Mouse (Mus musculus) CH12.LX (cell line): Measurements from ENCODE around the gene Gm49368. TPM values are rescaled to one million over a fixed set of nuclear protein-coding genes. Genes with fewer than 3 reads are reported as not detected.
"Not testable (repeated sequence)": the region's sequence is repeated elsewhere in the genome, so short reads cannot be mapped to it uniquely, and the experiment has no call there.

Experiments used
- DNase-seq: peaks from one replicate; pipeline ENCODE4 v3.0.0-alpha.2; 2013; ENCODE audit errors: extremely low read depth
- H3K27ac ChIP-seq: 2 replicates; pipeline ENCODE4 v1.5.1; 2012; ENCODE audit warnings: low read depth, mild to moderate bottlenecking, control low read depth, moderate library complexity; ENCODE audit not compliant: insufficient read depth
- H3K27me3 ChIP-seq: replicated peaks from 2 replicates; pipeline ENCODE3; 2012; ENCODE audit warnings: inconsistent platforms
- H3K36me3 ChIP-seq, 2 experiments: replicated peaks in 1 of 2; 2 replicates each; pipeline versions ENCODE3 to v1.6.1; 2012; ENCODE audit warnings: inconsistent platforms in 1 of 2, low read length in 1 of 2, mild to moderate bottlenecking in 1 of 2, mixed read lengths in 1 of 2, moderate library complexity in 1 of 2; ENCODE audit not compliant: control insufficient read depth in 1 of 2, insufficient read depth in 1 of 2
- H3K4me1 ChIP-seq, 2 experiments: 2 replicates each; pipeline ENCODE4 v1.6.1; 2012; ENCODE audit warnings: inconsistent platforms in 1 of 2, moderate library complexity in 1 of 2; ENCODE audit not compliant: insufficient read depth in 2 of 2, control insufficient read depth in 1 of 2
- H3K4me2 ChIP-seq: 2 replicates; pipeline ENCODE4 v1.6.1; 2012; ENCODE audit warnings: low read depth, mild to moderate bottlenecking, control low read depth; ENCODE audit not compliant: poor library complexity, insufficient read depth, severe bottlenecking
- H3K4me3 ChIP-seq, 3 experiments: fragments of 150-350 bp in 1 of 3; sonication (generic) in 1 of 3; replicated peaks in 1 of 3; 2 replicates each; pipeline versions ENCODE3 to v1.5.1; 2011 to 2012; ENCODE audit warnings: low read depth in 2 of 3, low read length in 2 of 3, mild to moderate bottlenecking in 2 of 3, moderate library complexity in 2 of 3, control low read depth in 1 of 3, improper control_type of control experiment in 1 of 3, inconsistent platforms in 1 of 3, mixed read lengths in 1 of 3; ENCODE audit not compliant: poor library complexity in 1 of 3
- H3K79me2 ChIP-seq: replicated peaks from 2 replicates; pipeline ENCODE4 v1.6.1; 2012; ENCODE audit warnings: mild to moderate bottlenecking, moderate library complexity; ENCODE audit not compliant: control insufficient read depth, poor library complexity, insufficient read depth, severe bottlenecking; ENCODE audit errors: extremely low read depth
- H3K9ac ChIP-seq: 2 replicates; pipeline ENCODE4 v1.6.1; 2012; ENCODE audit warnings: low read depth, mild to moderate bottlenecking, control low read depth, moderate library complexity; ENCODE audit not compliant: insufficient read depth
- H3K9me3 ChIP-seq: replicated peaks from 2 replicates; pipeline ENCODE3; 2012; ENCODE audit warnings: low read length, inconsistent platforms, mixed read lengths
- CHD2 ChIP-seq: IDR thresholded peaks from 2 replicates; pipeline ENCODE4 v1.6.1; 2011; ENCODE audit warnings: low read length, improper control_type of control experiment
- CTCF ChIP-seq, 2 experiments: IDR thresholded peaks in 1 of 2; conservative IDR thresholded peaks in 1 of 2; 2 replicates each; pipeline ENCODE4 v1.5.1; 2011 to 2012; ENCODE audit warnings: low read depth in 2 of 2, low read length in 2 of 2, improper control_type of control experiment in 1 of 2, inconsistent platforms in 1 of 2, mild to moderate bottlenecking in 1 of 2, moderate library complexity in 1 of 2
- EP300 ChIP-seq: IDR thresholded peaks from 2 replicates; pipeline ENCODE4 v1.6.1; 2011; ENCODE audit warnings: low read length, improper control_type of control experiment
- ETS1 ChIP-seq: conservative IDR thresholded peaks from 2 replicates; pipeline ENCODE4 v1.6.1; 2012; ENCODE audit warnings: low read depth, mild to moderate bottlenecking, inconsistent platforms, low read length, improper control_type of control experiment, moderate library complexity
- IRF4 ChIP-seq: IDR thresholded peaks from 2 replicates; pipeline ENCODE4 v1.6.1; 2014; ENCODE audit warnings: low read depth, mild to moderate bottlenecking, inconsistent platforms, low read length, improper control_type of control experiment
- JUND ChIP-seq: conservative IDR thresholded peaks from 2 replicates; pipeline ENCODE4 v1.6.1; 2011; ENCODE audit warnings: low read depth, low read length, improper control_type of control experiment
- MAX ChIP-seq: IDR thresholded peaks from 2 replicates; pipeline ENCODE4 v1.6.1; 2011; ENCODE audit warnings: low read length, improper control_type of control experiment
- MEF2A ChIP-seq: IDR thresholded peaks from 2 replicates; pipeline ENCODE4 v1.6.1; 2014; ENCODE audit warnings: low read depth, mild to moderate bottlenecking, inconsistent platforms, low read length, improper control_type of control experiment, borderline replicate concordance
- MYC ChIP-seq: IDR thresholded peaks from 2 replicates; pipeline ENCODE4 v1.6.1; 2011; ENCODE audit warnings: low read depth, mild to moderate bottlenecking, improper control_type of control experiment, low read length
- NELFE ChIP-seq: IDR thresholded peaks from 2 replicates; pipeline ENCODE4 v1.6.1; 2011; ENCODE audit warnings: low read depth, low read length, improper control_type of control experiment
- NRF1 ChIP-seq: IDR thresholded peaks from 2 replicates; pipeline ENCODE4 v1.6.1; 2014; ENCODE audit warnings: low read depth, mild to moderate bottlenecking, inconsistent platforms, low read length, improper control_type of control experiment, moderate library complexity
- PAX5 ChIP-seq: IDR thresholded peaks from 2 replicates; pipeline ENCODE4 v1.6.1; 2012; ENCODE audit warnings: low read length, inconsistent platforms, mixed read lengths
- POLR2AphosphoS2 ChIP-seq: IDR thresholded peaks from 2 replicates; pipeline ENCODE4 v1.6.1; 2011; ENCODE audit warnings: low read depth, low read length, improper control_type of control experiment
- SIN3A ChIP-seq: IDR thresholded peaks from 2 replicates; pipeline ENCODE4 v1.6.1; 2012; ENCODE audit warnings: low read length, improper control_type of control experiment, inconsistent platforms
- UBTF ChIP-seq: IDR thresholded peaks from 2 replicates; pipeline ENCODE4 v1.6.1; 2012; ENCODE audit warnings: low read depth, mild to moderate bottlenecking, inconsistent platforms, low read length, improper control_type of control experiment, moderate library complexity
- USF1 ChIP-seq: IDR thresholded peaks from 2 replicates; pipeline ENCODE4 v1.6.1; 2014; ENCODE audit warnings: low read depth, mild to moderate bottlenecking, inconsistent platforms, low read length, improper control_type of control experiment
- USF2 ChIP-seq: conservative IDR thresholded peaks from 2 replicates; pipeline ENCODE4 v1.6.1; 2011; ENCODE audit warnings: low read depth, low read length, improper control_type of control experiment
- ZKSCAN1 ChIP-seq: IDR thresholded peaks from 2 replicates; pipeline ENCODE4 v1.6.1; 2012; ENCODE audit warnings: low read depth, inconsistent platforms, low read length, improper control_type of control experiment, borderline replicate concordance
- ZNF384 ChIP-seq: IDR thresholded peaks from 2 replicates; pipeline ENCODE4 v1.6.1; 2012; ENCODE audit warnings: low read depth, low read length, improper control_type of control experiment, inconsistent platforms
- dilution Hi-C: fragments of 300-500 bp; cut with MboI; formaldehyde crosslinking; loops from 2 replicates; pipeline ENCODE4 v1.14.3; 2020; ENCODE audit warnings: low sequenced_read_pairs; ENCODE audit not compliant: extremely low pct_unique_long_range_greater_than_20kb, extremely low pct_ligation_motif_present
- in situ Hi-C: fragments of 300-500 bp; cut with MboI; formaldehyde crosslinking; loops from 3 replicates; pipeline ENCODE4 v1.14.3; 2019; ENCODE audit warnings: low sequenced_read_pairs, low pct_ligation_motif_present, low pct_unique_long_range_greater_than_20kb, mixed read lengths
- polyA plus RNA-seq: library from polyadenylated mRNA; unstranded; fragments of >175 nt; gene quantifications from 2 replicates; pipeline ENCODE4 v1.2.1, GENCODE M21; 2012; ENCODE audit warnings: low read depth; ENCODE audit not compliant: insufficient read length
- total RNA-seq, 2 experiments: library from RNA; depleted of rRNA; stranded (reverse); fragments of 300-350 nt in 1 of 2; fragments of >200 nt in 1 of 2; gene quantifications; 2 replicates each; pipeline ENCODE4 v1.2.3; 2012 to 2014

Gene Gm49368
- total and polyA plus RNA-seq, 3 experiments = not detected

DNA sequence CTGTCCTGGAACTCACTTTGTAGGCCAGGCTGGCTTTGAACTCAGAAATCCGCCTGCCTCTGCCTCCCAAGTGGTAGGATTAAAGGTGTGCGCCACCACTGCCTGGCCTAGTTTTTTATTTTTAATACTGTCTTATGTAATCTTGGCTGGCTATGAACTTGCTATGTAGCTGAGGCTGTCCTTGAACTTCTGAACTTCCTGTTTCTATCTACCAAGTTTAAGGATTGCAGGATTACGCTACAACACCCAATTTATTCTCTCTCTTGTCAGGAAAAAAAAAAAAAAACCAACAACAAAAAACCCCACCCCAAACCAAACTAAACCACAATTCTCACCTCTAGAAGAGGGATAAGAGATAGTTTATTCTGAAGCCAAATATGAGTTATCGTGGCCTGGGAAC lies 28.9 kb upstream of the Gm49368 start:
- in situ Hi-C loops (no loop called here), dilution Hi-C loops (no loop called here)
- H3K36me3 ChIP-seq = no peaks in the 10 kb centered on the region
- H3K79me2 ChIP-seq = no peaks in the 10 kb centered on the region
- no peak overlapping the region for H3K4me2 ChIP-seq
- TF ChIP-seq IRF4 = no peak
- TF ChIP-seq MYC = no peak
- no peak for TF ChIP-seq NELFE
- no peak for TF ChIP-seq JUND
- TF ChIP-seq EP300 = no peak
- no peak for TF ChIP-seq ZNF384
- no peaks in the 10 kb centered on the region for H3K4me1 ChIP-seq
- no peak overlapping the region for H3K9ac ChIP-seq
- no peak for DNase-seq
- no peak overlapping the region for H3K4me3 ChIP-seq
- no peaks in the 10 kb centered on the region for H3K9me3 ChIP-seq
- no peak overlapping the region for H3K27ac ChIP-seq
- H3K27me3 ChIP-seq = peaks cover 2% of the 10 kb centered on the region

GRCm38 (mm10) chr7:128042161-128042820 lies 20.2 kb upstream of the Gm49368 start:
- H3K4me1 ChIP-seq, H3K4me3 ChIP-seq, in situ Hi-C loops, H3K4me2 ChIP-seq, DNase-seq, H3K36me3 ChIP-seq, H3K9me3 ChIP-seq, dilution Hi-C loops, H3K27ac ChIP-seq, H3K79me2 ChIP-seq, H3K9ac ChIP-seq, H3K27me3 ChIP-seq: not testable (repeated sequence)

- in situ Hi-C loops = no loop called here
- H3K4me2 ChIP-seq = no peak overlapping the region
- H3K36me3 ChIP-seq = no peaks in the 10 kb centered on the region
- no peak overlapping the region for H3K4me3 ChIP-seq
- H3K9ac ChIP-seq = no peak overlapping the region
- no peak for DNase-seq
- H3K4me1 ChIP-seq = peaks cover 6 to 23% of the 10 kb centered on the region in 2 experiments
- H3K27ac ChIP-seq = no peak overlapping the region
- no peaks in the 10 kb centered on the region for H3K79me2 ChIP-seq
- TF ChIP-seq CHD2 (no peak), MEF2A (no peak), EP300 (no peak), PAX5 (no peak), NRF1 (no peak), NELFE (no peak), ZKSCAN1 (no peak), POLR2AphosphoS2 (no peak), USF1 (no peak), SIN3A (no peak), MAX (no peak), UBTF (no peak), USF2 (no peak), ETS1 (peak; percentile 44; the same call in 1 of the 2 replicates), CTCF (conservative IDR thresholded peaks at IDR 0.05 in 1 of 2, IDR thresholded peaks at IDR 0.05 in 1 of 2; ENCODE audit: low read depth in 2 of 2, low read length in 2 of 2) (0 out of 4 replicates have a peak, but pooled peaks of 1 of the 2 experiments have one; percentile 27)
- TF ChIP-seq, all 38 proteins: peak for 2
- no peaks in the 10 kb centered on the region for H3K9me3 ChIP-seq
- dilution Hi-C loops = no loop called here
- H3K27me3 ChIP-seq = no peaks in the 10 kb centered on the region
Measured at GRCm38 (mm10) chr7:128044142-128044785, 18.2 kb upstream of the Gm49368 start.
